Mouse (Mus musculus) urinary bladder, postnatal 4 days (tissue): Measurements from ENCODE around the gene Abcc8.
"Not testable (repeated sequence)": the region's sequence is repeated elsewhere in the genome, so short reads cannot be mapped to it uniquely, and the experiment has no call there.

ENCODE experiments used
- DNase-seq, 2 experiments: peaks; one replicate each; pipeline ENCODE4 v3.0.0; 2021 to 2022; ENCODE audit warnings: low spot score in 2 of 2

The Abcc8 gene

DNA sequence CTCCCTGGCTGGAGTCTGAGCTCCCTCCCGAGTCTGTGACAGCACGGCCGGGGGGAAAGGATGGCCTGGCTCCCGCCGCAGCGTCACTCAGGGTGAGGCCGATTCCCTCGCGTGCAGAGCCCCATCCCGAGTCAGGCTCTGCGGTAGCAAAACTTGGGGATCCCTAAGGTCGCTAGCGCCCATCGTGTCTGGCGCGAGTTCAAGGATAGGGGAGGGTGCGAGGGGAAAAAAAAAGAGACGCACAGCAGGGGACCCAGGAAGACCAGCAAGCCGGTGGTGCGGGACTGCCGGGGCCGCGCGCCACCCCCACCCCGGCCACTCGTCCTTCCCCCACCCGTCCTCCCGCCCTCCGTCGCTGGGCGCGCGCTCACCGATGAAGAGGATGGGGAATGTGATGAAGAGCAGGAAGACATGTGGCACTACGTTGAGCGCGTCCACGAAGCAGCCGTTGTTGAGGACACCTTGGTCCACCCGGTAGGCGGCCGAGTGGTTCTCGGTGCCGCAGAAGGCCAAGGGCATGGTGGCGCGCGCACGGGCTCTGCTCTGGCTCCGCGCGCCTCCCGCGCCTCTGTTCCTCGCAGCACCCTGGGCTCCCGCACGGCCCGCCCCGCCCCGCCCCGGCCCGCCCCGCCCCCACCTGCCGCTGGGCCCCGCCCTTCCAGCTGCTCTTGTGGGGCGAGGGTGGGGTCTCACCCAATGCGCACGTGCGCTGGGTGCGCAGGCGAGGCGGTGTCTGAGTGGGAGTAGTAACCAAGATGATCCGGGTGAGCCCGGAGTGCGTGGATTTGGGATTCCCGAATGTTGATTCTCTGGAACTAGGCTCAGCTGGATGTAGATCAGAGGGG lies at the start of gene Abcc8:
Gene Abcc8 (minus strand): TSS at position 603 of the 845 bp plus-strand sequence.
- no peak for DNase-seq

- no peak for DNase-seq
Measured at GRCm38 (mm10) chr7:46226936-46227335, 47.1 kb upstream of the Abcc8 start.

- DNase-seq = no peak
Measured at GRCm38 (mm10) chr7:46226253-46226652, 46.4 kb upstream of the Abcc8 start.

DNA sequence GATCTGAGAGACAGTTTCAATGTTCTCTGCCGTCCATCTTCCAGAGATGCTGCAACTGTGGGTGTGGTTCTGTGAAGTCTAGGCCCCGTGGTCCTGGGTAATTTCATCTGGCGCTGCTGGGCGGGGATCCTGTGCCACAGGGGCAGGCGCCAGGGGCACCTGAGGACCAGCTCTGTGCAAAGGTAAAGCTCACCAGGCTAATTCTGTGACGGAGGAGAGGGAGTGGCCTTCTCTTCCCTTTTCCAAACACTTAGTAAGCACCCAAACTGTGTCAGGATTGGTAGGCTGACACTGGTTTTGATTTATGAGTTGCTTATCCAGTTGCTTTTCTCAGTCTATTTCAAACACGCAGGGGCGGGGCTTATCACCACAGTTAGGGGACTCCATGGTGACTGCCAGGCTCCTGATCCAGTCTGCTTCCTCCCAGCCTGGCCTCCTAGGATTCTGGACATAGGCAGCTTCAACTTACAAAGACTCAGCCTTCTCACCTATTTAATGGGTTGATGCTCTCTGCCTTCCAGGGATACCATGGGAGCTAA lies 40.8 kb upstream of the Abcc8 start:
- DNase-seq = no peak

DNA sequence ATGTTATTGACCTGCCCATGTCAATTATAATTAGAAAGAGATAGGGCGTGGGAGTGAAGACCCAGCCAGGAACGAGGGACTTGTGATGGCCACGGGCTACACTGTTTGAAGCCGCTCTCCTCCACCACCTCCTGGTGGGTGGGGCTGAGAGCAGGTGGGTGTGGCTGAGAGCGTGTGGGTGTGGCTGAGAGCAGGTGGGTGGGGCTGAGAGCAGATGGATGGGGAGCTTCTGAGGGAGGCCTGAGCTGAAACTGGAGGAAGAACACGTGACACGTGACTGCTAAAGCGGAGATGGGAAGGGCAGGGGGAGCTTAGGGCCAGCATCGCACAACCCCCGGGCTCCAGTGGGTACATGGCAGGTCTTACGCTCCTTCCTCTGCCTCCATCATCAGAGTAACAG lies 38.6 kb upstream of the Abcc8 start:
- DNase-seq = no peak

DNA sequence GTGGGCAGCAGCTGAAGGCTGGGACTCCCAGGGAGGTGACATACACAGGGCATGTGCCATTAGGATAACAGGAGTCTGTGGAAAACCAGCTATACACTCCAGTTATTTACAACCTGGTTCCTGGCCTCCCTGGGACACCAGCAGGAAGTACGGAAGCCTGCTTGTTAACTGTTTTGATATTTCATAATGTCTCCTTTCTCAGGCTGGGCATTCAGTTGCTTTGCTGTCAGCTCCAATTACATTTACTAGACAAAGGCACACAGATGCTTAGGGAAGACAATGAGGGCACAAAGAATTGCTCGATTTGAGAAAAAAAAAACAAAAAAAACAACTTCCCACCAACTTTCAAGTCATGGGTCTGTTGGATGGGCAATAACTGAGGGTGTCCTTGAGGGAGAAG lies 36.6 kb upstream of the Abcc8 start:
- DNase-seq = no peak

DNA sequence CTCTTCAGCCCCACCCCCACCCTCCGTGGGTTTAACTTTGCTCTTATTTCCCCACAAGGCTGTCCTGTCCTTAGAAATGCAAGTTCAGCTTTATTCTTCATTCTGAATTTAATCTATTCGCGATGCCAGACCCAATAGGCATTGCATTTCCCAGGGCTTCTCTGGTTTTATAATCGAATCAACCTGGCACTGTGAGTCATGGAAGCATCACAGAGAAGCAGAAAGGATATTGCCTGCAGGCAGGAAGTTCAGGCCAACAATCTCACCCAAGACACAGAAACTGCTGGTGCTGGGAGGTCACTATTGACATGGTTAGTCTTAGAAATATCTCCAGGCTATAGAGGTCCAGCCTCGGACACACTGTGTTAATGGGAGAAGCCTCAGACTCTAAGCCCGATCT lies 30.4 kb upstream of the Abcc8 start:
- no peak for DNase-seq

DNA sequence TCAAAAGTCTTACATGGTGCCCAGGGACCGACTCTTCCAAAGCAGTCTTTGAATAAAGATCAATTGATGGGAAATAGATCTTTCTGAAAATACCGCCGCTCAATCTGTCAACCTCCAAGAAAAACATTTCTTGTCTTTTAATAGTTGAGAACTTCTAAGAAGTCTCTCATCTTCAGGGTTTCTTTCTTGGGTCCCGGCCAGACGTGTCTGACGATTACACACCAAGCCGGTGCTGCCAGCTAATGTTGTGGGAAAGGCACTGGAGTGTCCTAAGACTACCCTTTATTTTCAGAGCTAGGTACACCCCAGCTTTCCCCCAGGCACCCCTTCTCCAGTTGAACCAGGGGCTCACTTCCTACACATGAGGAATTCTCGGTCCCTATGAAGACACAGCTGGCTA lies 28.3 kb upstream of the Abcc8 start:
- DNase-seq = no peak

- DNase-seq = no peak
Measured at GRCm38 (mm10) chr7:46204775-46205174, 24.9 kb upstream of the Abcc8 start.

GRCm38 (mm10) chr7:46204046-46204471 lies 24.2 kb upstream of the Abcc8 start:
- no peak for DNase-seq

DNA sequence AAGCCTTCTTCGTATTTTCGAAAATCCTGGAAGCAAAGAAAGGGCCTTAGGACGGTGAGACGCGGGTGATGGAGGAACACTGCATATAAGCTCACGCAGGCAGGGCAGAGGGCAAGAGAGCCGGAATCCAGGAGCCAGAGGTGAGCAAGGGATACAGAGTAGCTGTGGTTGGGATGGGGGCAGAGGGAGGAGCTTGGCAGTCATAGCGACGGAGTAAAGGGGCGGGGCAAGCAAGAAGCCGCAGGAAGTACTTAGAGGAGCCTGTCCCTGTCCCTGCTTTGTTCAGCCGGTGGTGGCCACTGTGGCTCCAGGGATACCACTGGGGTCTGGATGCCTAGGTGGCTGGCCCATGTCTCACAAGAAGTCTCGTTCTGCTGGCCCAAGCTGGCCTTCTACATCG lies 21.8 kb upstream of the Abcc8 start:
- no peak for DNase-seq

GRCm38 (mm10) chr7:46200021-46200420 lies 20.2 kb upstream of the Abcc8 start:
- no peak for DNase-seq

- no peak for DNase-seq
Measured at GRCm38 (mm10) chr7:46195356-46195755, 15.5 kb upstream of the Abcc8 start.

- DNase-seq = no peak
Measured at GRCm38 (mm10) chr7:46184232-46184631, 4.4 kb upstream of the Abcc8 start.

- no peak for DNase-seq
Measured at GRCm38 (mm10) chr7:46181590-46181989, 1.8 kb upstream of the Abcc8 start.

DNA sequence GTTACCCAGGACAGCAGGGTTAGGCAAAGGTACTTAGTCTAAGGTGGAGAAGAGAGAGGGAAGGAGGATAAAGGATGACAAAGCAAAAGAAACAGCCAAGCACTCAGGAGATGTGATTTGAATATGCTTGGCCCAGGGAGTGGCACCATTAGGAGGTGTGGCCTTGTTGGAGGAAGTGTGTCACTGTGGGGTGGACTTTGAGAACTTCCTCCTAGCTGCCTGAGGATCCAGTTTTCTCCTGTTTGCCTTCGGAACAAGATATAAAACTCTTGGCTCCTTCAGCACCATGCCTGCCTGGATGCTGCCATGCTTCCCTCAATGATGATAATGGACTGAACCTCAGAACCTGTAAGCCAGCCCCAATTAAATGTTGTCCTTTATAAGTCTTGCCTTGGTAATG lies 10.9 kb downstream of the Abcc8 start:
- not testable (repeated sequence) for DNase-seq

- no peak for DNase-seq
Measured at GRCm38 (mm10) chr7:46168402-46168801, 11.4 kb downstream of the Abcc8 start.

DNA sequence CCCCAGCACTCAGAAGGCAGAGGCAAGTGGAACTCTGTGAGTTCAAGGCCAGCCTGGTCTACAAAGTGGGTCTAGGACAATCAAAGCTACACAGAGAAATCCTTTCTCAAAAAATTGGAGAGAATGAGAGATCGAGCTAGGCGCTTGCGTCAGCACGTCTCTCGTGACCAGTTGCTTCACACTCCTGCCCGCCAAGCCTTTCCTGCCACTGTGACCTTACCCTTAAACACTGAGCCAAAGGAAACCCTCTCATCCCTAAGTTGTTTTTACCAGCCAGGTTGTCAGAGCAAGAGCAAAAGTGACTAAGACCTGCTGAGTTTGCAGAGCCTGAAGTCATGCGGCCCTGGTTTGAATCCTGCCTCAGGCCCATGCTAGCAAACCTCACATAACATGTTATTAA lies 11.9 kb downstream of the Abcc8 start:
- DNase-seq = no peak

DNA sequence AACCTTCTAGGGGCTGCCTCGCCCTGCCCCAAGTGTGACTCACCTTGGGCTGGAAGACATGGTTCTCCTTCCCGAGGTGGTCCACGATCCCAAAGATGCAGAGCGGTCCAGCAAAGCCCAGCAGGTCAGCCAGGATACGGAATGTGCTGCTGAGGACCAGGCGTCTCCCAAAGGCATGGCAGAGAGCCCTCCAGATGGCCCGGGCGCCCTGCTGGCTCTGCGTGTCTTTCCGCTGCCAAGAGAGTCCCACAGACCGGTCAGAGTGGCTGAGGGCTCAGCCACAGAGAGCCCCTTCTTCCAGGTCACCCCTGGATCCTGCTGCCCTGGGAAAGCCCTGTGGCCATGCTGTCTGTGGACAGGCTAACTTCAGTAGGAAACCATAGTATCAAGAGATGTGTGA lies 14.0 kb downstream of the Abcc8 start:
- DNase-seq = no peak

GRCm38 (mm10) chr7:46162731-46163130 lies 17.1 kb downstream of the Abcc8 start:
- no peak for DNase-seq

DNA sequence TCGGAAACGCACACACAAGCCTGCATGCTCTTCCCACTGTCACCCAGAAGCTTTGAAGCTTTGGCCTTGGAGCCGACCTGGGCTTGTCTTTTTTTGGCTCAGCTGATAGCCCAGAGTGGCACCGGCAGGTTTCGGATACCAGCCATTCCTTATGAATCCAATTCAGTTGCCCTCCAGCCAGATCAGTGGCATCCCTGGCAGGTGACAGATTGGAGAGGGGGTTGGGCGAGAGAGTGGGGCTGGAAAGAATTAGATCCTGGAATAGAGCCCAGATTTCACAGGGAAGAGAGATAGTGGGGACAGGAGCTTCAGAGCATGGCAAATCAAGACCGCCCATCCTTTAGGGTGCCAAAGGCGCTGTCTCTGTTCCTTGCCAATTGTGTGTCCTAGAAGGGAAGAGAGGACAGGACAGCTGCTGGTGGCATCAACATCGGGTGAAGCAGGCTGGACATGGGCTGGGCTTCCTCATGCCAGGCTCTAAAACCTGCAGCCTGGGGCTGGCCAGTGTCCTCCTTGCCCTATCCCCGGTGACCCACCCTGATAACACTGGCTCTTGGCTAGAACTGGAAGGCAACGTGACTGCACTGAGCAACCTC lies 17.6 kb downstream of the Abcc8 start:
- no peak for DNase-seq

DNA sequence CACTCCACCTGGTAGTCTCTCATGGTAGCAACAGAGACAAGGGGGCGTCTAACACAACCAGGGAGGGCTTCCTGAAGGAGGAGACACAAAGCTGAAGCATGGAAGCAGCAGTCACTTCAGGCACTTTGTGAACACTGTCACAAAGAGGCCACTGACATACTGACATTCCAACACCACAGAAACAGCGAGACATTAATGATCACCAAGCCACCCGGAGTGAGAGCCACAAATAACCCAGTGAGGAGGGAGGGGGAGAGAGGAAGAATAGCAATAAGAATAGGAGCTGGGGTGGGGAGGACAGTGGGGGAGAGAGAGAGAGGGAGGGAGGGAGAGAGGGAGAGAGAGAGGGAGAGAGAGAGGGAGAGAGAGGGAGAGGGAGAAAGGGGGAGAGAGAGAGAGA lies 18.2 kb downstream of the Abcc8 start:
- DNase-seq = no peak

- no peak for DNase-seq
Measured at GRCm38 (mm10) chr7:46157746-46158145, 22.1 kb downstream of the Abcc8 start.
